Mouse (Mus musculus) heart, embryonic 16.5 days (tissue): Measurements from ENCODE around the gene Ccdc149. TPM values are rescaled to one million over a fixed set of nuclear protein-coding genes. Genes with fewer than 3 reads are reported as not detected.

Source experiments
- ATAC-seq: fragments of 200-750 bp; cut with Nextera tagmentation; replicated peaks from 2 replicates; pipeline ENCODE4 v1.8.0; 2017; ENCODE audit warnings: moderate number of reproducible peaks; ENCODE audit not compliant: insufficient read depth, low FRiP score; ENCODE audit errors: extremely low read depth
- H3K27ac ChIP-seq: fragments of 300-500 bp; sonication (generic); 2 replicates; pipeline ENCODE4 v1.5.1; 2014; ENCODE audit warnings: mild to moderate bottlenecking, low read length, control low read depth, moderate library complexity
- H3K27me3 ChIP-seq: fragments of 300-500 bp; sonication (generic); 2 replicates; pipeline ENCODE4 v1.6.1; 2014; ENCODE audit warnings: low read length, mixed read lengths; ENCODE audit not compliant: control insufficient read depth, insufficient read depth
- H3K36me3 ChIP-seq: fragments of 300-500 bp; sonication (generic); 2 replicates; pipeline ENCODE4 v1.6.1; 2014; ENCODE audit not compliant: control insufficient read depth, insufficient read depth
- H3K4me1 ChIP-seq: fragments of 300-500 bp; sonication (generic); 2 replicates; pipeline ENCODE4 v1.6.1; 2014; ENCODE audit warnings: low read length, mixed read lengths; ENCODE audit not compliant: control insufficient read depth, insufficient read depth
- H3K4me2 ChIP-seq: fragments of 300-500 bp; sonication (generic); 2 replicates; pipeline ENCODE4 v1.6.1; 2014; ENCODE audit warnings: low read depth, mild to moderate bottlenecking, control low read depth, low read length
- H3K4me3 ChIP-seq: fragments of 300-500 bp; sonication (generic); 2 replicates; pipeline ENCODE4 v1.5.1; 2014; ENCODE audit warnings: mild to moderate bottlenecking, control low read depth, low read length
- H3K9ac ChIP-seq: fragments of 300-500 bp; sonication (generic); 2 replicates; pipeline ENCODE4 v1.6.1; 2014; ENCODE audit warnings: low read length, control low read depth
- H3K9me3 ChIP-seq: fragments of 300-500 bp; sonication (generic); replicated peaks from 2 replicates; pipeline ENCODE4 v1.6.1; 2016; ENCODE audit warnings: low read length; ENCODE audit not compliant: control insufficient read depth
- WGBS: fragments of 180-500 bp; shearing (Covaris S2); extraction: QIAGEN DNeasy Blood & Tissue Kit; methylation state at CpG from one replicate; pipeline ENCODE4 v1.1.7; 2014; 5-methylcytosine and 5-hydroxymethylcytosine counted together
- polyA plus RNA-seq: library from polyadenylated mRNA; unstranded; fragments of >200 nt; fragmentation: Nextera tagmentation; extraction: Ambion mirVana; gene quantifications from 2 replicates; pipeline ENCODE4 v1.2.1, GENCODE M21; 2015

Ccdc149 gene
- polyA plus RNA-seq, 1 experiment from 2014 or later: 2.9 TPM

DNA sequence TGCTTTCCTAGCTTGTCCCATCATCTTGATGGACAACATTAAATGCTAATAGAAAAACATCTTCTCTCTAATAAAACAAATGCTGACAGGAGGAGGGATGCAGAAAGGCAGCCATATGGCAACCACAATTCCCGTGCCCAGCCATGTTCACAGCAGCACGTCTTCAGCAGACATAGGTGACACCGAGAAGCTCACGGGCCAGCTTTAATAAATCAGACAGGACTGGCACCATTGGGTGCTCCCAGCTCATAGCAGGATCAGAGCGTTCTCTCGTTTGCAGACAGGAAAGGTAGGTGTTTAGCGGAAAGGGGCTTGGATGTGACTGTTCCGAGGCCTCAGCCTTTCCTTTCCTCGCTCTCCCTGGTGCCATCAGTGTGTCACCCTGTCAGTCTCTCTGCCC lies 95.5 kb downstream of the Ccdc149 start:
- H3K9me3 ChIP-seq: no peaks in the 10 kb centered on the region
- no peaks in the 10 kb centered on the region for H3K27me3 ChIP-seq
- no peak overlapping the region for H3K9ac ChIP-seq
- no peaks in the 10 kb centered on the region for H3K4me1 ChIP-seq
- H3K4me2 ChIP-seq: no peak overlapping the region
- H3K27ac ChIP-seq: no peak overlapping the region
- H3K4me3 ChIP-seq: no peak overlapping the region
- no peaks in the 10 kb centered on the region for H3K36me3 ChIP-seq
- WGBS: 87% methylated on average over 9 of the region's 9 CpGs
- ATAC-seq: no peak

DNA sequence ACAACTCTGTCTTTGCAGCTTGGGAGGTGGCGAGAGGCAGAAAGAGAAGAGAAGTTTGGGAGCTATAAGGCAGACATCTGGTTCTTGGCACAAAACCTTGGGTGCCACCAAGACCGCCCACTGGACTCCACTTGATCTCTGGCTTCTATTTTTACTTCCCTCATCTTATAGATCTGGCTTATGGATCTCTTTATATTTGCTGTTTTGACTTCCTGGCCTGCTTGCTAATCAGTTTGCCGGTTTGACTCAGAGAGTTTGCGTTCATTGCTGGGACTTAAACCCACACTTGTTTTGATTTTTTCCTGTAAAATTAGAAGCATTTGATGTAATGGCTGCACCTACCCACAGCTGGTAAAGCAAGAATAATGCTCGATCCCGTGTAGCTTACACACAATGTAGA lies 100.4 kb downstream of the Ccdc149 start:
- Histone ChIP-seq H3K9me3 (0 out of 2 replicates have a peak, but pooled peaks cover 2% of the 10 kb centered on the region), H3K4me2 (no peak overlapping the region), H3K27ac (no peak overlapping the region), H3K27me3 (no peaks in the 10 kb centered on the region; the same call in 1 of the 2 replicates), H3K4me1 (no peaks in the 10 kb centered on the region; the same call in 1 of the 2 replicates), H3K9ac (no peak overlapping the region), H3K36me3 (no peaks in the 10 kb centered on the region), H3K4me3 (no peak overlapping the region)
- 88% methylated on average over 6 of the region's 6 CpGs for WGBS
- no peak for ATAC-seq

DNA sequence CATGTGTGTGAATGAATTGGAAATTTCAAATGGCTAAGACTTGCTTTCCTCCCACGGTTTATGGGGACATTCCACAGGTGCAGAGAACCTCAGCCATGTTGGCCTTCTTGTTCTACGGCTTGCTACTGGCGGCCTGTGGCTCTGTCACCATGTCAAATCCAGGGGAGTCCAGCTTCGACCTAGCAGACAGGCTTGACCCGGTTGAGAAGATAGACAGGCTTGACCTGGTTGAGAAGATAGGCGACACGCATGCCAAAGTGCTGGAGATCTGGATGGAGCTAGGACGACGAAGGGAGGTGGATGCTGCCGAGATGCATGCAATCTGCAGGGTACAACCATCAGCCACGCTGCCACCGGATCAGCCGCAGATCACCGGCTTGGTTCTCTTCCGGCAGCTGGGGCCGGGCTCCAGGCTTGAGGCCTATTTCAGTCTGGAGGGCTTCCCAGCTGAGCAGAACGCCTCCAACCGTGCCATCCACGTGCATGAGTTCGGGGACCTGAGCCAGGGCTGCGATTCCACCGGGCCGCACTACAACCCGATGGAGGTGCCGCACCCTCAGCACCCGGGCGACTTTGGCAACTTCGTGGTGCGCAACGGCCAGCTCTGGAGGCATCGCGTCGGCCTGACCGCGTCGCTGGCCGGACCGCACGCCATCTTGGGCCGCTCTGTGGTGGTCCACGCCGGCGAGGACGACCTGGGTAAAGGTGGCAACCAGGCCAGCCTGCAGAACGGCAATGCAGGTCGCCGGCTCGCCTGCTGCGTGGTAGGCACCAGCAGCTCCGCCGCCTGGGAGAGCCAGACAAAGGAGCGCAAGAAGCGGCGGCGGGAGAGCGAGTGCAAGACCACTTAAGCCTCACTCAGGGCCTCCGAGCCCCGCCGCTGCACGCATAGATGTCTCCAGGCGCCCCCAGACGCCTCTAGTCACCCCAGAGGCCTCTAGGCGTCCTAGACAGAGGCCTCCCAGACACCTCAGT lies 103.2 kb downstream of the Ccdc149 start:
- Histone ChIP-seq H3K27me3 (no peaks in the 10 kb centered on the region; the same call in 1 of the 2 replicates), H3K9me3 (0 out of 2 replicates have a peak, but pooled peaks cover 2% of the 10 kb centered on the region), H3K4me2 (peak overlapping the region; percentile 71), H3K4me1 (peaks cover 9% of the 10 kb centered on the region), H3K27ac (no peak overlapping the region), H3K9ac (peak overlapping the region; percentile 62), H3K4me3 (peak overlapping the region; percentile 44), H3K36me3 (no peaks in the 10 kb centered on the region)
- no peak for ATAC-seq
- WGBS: 39% methylated on average over 63 of the region's 63 CpGs

DNA sequence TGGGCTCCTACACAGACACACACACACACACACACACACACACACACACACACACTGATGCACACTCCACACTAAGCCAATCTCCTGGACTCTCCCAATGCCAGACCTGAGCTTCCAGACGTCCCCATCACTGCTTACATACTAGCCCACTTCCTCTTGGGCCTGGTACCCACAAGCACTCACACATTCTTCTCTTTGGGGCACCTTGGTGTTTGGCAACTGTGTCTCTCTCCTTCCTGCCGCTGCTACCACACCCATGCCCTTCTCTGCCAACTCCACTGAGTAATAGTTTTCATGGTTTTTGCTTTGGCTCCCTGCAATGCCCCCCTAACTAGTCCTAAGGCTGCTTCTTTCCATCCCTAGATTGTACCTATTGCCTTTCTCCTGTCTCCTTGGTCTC lies 104.7 kb downstream of the Ccdc149 start:
- no peak overlapping the region for H3K9ac ChIP-seq
- H3K4me3 ChIP-seq: no peak overlapping the region
- ATAC-seq: no peak
- no peaks in the 10 kb centered on the region for H3K36me3 ChIP-seq
- no peak overlapping the region for H3K27ac ChIP-seq
- peaks cover 11% of the 10 kb centered on the region for H3K4me1 ChIP-seq
- H3K27me3 ChIP-seq: no peaks in the 10 kb centered on the region; the same call in 1 of the 2 replicates
- 58% methylated on average over 2 of the region's 2 CpGs for WGBS
- 0 out of 2 replicates have a peak, but pooled peaks cover 2% of the 10 kb centered on the region for H3K9me3 ChIP-seq
- no peak overlapping the region for H3K4me2 ChIP-seq

DNA sequence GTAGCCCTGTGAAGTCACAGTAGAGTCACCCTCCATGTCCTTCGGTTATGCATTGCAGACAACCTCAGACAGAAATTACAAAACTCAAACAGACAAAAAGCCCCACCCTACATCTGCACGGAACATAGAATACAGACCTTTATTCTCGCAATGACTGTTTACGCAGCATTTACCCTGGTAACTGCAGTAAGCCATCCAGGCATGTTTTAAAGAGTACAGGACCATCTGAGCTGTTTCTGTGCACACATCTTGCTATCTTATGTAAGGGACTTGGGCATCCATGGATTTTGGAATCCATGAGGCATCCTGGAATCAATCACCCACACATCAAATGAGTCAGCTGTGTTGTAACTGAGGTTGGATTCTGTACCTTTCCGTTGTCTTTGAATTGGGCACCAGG lies 105.4 kb downstream of the Ccdc149 start:
- H3K9ac ChIP-seq: no peak overlapping the region
- H3K4me3 ChIP-seq: no peak overlapping the region
- no peak overlapping the region for H3K4me2 ChIP-seq
- H3K36me3 ChIP-seq: no peaks in the 10 kb centered on the region
- no peak overlapping the region for H3K27ac ChIP-seq
- H3K27me3 ChIP-seq: no peaks in the 10 kb centered on the region; the same call in 1 of the 2 replicates
- 88% methylated on average over 5 of the region's 5 CpGs for WGBS
- no peak for ATAC-seq
- H3K9me3 ChIP-seq: 0 out of 2 replicates have a peak, but pooled peaks cover 2% of the 10 kb centered on the region
- H3K4me1 ChIP-seq: peaks cover 11% of the 10 kb centered on the region

DNA sequence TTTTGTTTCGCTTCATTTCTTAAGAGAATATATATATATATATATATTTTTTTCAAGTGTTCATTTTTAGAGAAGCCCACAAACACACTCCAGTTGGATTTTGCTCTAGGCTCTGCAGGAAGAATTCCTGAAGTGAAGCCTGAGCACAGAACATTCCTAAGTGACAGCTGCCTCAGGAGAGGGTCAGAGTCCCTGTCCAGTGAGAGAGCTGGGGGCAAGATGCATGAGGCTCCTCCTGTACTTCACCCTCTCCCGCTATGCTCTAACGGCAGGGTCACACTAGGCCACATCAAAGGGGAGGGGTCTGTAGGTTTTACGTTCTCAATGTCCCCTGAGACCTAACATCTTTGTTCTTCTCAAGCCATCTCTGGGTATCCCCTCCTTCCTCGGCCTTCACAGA lies 106.8 kb downstream of the Ccdc149 start:
- no peak overlapping the region for H3K4me2 ChIP-seq
- 66% methylated on average over 5 of the region's 5 CpGs for WGBS
- peaks cover 11% of the 10 kb centered on the region for H3K4me1 ChIP-seq
- no peak overlapping the region for H3K4me3 ChIP-seq
- H3K9ac ChIP-seq: no peak overlapping the region
- no peaks in the 10 kb centered on the region for H3K36me3 ChIP-seq
- H3K27ac ChIP-seq: no peak overlapping the region
- ATAC-seq: no peak
- no peaks in the 10 kb centered on the region; the same call in 1 of the 2 replicates for H3K27me3 ChIP-seq
- H3K9me3 ChIP-seq: 0 out of 2 replicates have a peak, but pooled peaks cover 2% of the 10 kb centered on the region

DNA sequence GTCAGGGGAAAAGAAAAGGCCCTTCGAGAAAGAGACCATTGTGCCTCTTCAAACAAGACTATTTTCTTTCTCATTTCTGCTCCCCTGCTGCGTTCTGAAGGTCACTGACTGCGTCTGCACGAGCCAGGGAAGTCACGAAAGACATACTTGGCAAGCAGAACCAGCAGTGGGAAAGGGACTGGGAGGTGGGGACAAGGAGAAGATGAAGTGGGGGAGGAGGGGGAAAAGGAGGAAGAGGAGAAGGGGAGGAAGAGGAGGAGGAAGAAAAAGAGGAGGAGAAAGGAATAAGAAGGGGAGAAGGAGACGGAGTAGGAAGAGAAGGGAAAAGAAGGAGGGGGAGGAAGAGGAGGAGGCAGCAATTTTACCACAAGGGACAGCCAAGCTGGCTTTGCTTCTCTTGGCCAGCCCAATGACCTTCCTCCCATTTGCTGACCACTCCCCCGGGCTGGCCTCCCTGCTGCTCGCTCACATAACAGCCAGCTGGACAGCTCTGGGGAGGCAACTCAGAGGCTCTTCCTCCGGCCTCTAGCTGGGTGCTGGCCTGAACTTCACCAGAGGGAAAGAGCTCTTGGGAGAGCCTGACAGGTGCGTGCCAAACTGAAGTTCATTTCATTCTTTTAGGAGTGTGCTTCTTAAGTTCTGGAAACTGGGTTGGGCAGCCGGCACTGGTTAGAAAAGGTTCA lies 107.7 kb downstream of the Ccdc149 start, which contains the start of gene Sod3:
TSS of gene Sod3 (plus strand) at position 324 of the 683 bp plus-strand sequence.
- Histone ChIP-seq H3K36me3 (no peaks in the 10 kb centered on the region), H3K27me3 (no peaks in the 10 kb centered on the region; the same call in 1 of the 2 replicates), H3K27ac (no peak within 1 kb of the TSS), H3K4me2 (peak within 1 kb of the TSS; percentile 40; the same call in 1 of the 2 replicates), H3K4me3 (no peak within 1 kb of the TSS), H3K9me3 (0 out of 2 replicates have a peak, but pooled peaks cover 2% of the 10 kb centered on the region), H3K9ac (peak within 1 kb of the TSS; percentile 7; the same call in 1 of the 2 replicates), H3K4me1 (peaks cover 11% of the 10 kb centered on the region)
- WGBS: 25% methylated on average over 11 of the region's 11 CpGs
- ATAC-seq: peak; percentile 66; the same call in 1 of the 2 replicates

DNA sequence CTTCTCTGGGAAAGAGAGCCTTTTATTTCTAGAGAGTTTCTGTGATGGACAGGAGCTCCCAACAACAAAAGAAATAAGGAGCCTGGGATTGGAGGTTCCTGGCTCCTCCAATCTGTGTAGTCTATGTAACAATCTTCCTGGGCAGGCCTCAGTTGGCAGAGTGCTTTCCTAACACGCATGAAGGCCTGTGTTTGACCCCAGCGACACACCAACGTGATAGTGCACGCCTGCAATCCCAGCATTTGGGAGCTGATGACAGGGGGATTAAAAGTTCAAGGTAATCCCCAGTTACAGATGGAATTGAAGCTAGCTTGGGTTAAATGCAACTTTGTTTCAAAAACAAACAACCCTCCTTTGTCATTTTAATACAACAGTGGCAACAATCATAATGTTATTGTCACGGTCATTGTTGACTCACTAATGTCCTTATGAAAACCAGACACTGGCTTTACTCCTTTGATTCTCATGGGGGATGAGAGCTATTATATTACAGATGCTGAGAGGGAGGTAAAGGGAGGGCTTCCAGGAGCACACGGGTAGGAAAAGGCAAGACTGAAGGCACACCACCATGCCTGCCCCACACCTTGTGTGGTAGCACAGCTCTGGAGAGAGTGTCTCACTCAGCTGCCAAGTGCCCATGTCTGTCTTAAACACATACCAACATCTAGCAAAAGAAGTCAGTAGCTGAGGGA lies 108.4 kb downstream of the Ccdc149 start:
- H3K9ac ChIP-seq: no peak overlapping the region
- no peaks in the 10 kb centered on the region for H3K9me3 ChIP-seq
- H3K27ac ChIP-seq: no peak overlapping the region
- no peaks in the 10 kb centered on the region for H3K36me3 ChIP-seq
- peak overlapping the region; percentile 40; the same call in 1 of the 2 replicates for H3K4me2 ChIP-seq
- WGBS: 71% methylated on average over 6 of the region's 6 CpGs
- H3K4me1 ChIP-seq: peaks cover 11% of the 10 kb centered on the region; the same call in 1 of the 2 replicates
- no peak for ATAC-seq
- H3K4me3 ChIP-seq: no peak overlapping the region
- H3K27me3 ChIP-seq: no peaks in the 10 kb centered on the region; the same call in 1 of the 2 replicates
